Mouse (Mus musculus): ENCODE results near the gene Mylpf.

- TF ChIP-seq POU5F1 (IDR thresholded peaks at IDR 0.05; ENCODE audit: borderline replicate concordance, low read length) (no peak), CTCF (conservative IDR thresholded peaks at IDR 0.05; ENCODE audit: low read length) (no peak), NANOG (IDR thresholded peaks at IDR 0.05; ENCODE audit: borderline replicate concordance, low read length) (no peak)
These were observed 8.8 kb downstream of the Mylpf start for GRCm38 (mm10) chr7:127217475-127217874.
